Mouse (Mus musculus): ENCODE results near the gene Olfr625-ps1.
"Not testable (repeated sequence)": the region's sequence is repeated elsewhere in the genome, so short reads cannot be mapped to it uniquely, and the experiment has no call there.

Olfr625-ps1 gene

GRCm38 (mm10) chr7:103682420-103682819 is at the start of gene Olfr625-ps1:
TSS of gene Olfr625-ps1 (plus strand) at chr7:103682720.
- DNase-seq (ENCODE audit: low spot score in 2 of 2), result no peak

GRCm38 (mm10) chr7:103636795-103637194 is 45.7 kb upstream of the Olfr625-ps1 start:
- no peak for DNase-seq (ENCODE audit: low spot score in 2 of 2)

GRCm38 (mm10) chr7:103642602-103643001 is 39.9 kb upstream of the Olfr625-ps1 start, which contains the start of gene Olfr622:
TSS of gene Olfr622 (minus strand) at chr7:103642702.
- DNase-seq (ENCODE audit: low spot score in 2 of 2), result no peak

- no peak for DNase-seq (ENCODE audit: low spot score in 2 of 2)
These were observed 38.5 kb upstream of the Olfr625-ps1 start for GRCm38 (mm10) chr7:103644070-103644469.

- no peak for DNase-seq (ENCODE audit: low spot score in 2 of 2)
These were observed 18.9 kb upstream of the Olfr625-ps1 start, which contains the start of gene Olfr623 for GRCm38 (mm10) chr7:103663598-103663997. TSS of gene Olfr623 (minus strand) at chr7:103663698.

GRCm38 (mm10) chr7:103671091-103671490 is 11.4 kb upstream of the Olfr625-ps1 start, which contains the start of gene Olfr624:
TSS of gene Olfr624 (minus strand) at chr7:103671191.
- no peak for DNase-seq (ENCODE audit: low spot score in 2 of 2)

GRCm38 (mm10) chr7:103699469-103699868 is 16.9 kb downstream of the Olfr625-ps1 start:
- no peak for DNase-seq (ENCODE audit: low spot score in 2 of 2)

- no peak for DNase-seq (ENCODE audit: low spot score in 2 of 2)
These were observed 29.5 kb downstream of the Olfr625-ps1 start for GRCm38 (mm10) chr7:103712024-103712423.

- no peak for DNase-seq (ENCODE audit: low spot score in 2 of 2)
These were observed 31.9 kb downstream of the Olfr625-ps1 start, which contains the start of gene Olfr243 for GRCm38 (mm10) chr7:103714371-103714770. TSS of gene Olfr243 (plus strand) at chr7:103714671.

- not testable (repeated sequence) for DNase-seq (ENCODE audit: low spot score in 2 of 2)
These were observed 33.9 kb downstream of the Olfr625-ps1 start for GRCm38 (mm10) chr7:103716398-103716797.

GRCm38 (mm10) chr7:103730074-103730473 is 47.6 kb downstream of the Olfr625-ps1 start, which contains the start of gene Olfr628:
TSS of gene Olfr628 (plus strand) at chr7:103730374.
- no peak for DNase-seq (ENCODE audit: low spot score in 2 of 2)

Measured in urinary bladder, postnatal 36 days (tissue).